Comparison of ENCODE assay signal across 27 mouse cellular contexts in genomic region chr11:82181331-82181730, GRCm38 (mm10).
DNase-seq lines count a peak whose midpoint lies in the region; ATAC-seq and TF ChIP-seq lines count a peak whose summit lies in the region.
"Had no signal": no experiment of that assay in that cellular context is flagged by ENCODE, and none has a peak within 500 bp of the region (broad histone marks: within the 10 kb centered on the region; RNA-seq: fewer than 3 reads in every experiment).

No protein-coding gene starts in this region.

- no peaks in the 10 kb centered on the region; the same call in 1 of the 2 replicates for H3K4me1 ChIP-seq in forebrain, embryonic 14.5 days (ENCODE audit: control insufficient read depth, insufficient read depth, low read length)
- no peaks in the 10 kb centered on the region for H3K4me1 ChIP-seq in forebrain, embryonic 13.5 days
- no peaks in the 10 kb centered on the region for H3K4me1 ChIP-seq in intestine, embryonic 14.5 days (replicated peaks; ENCODE audit: control insufficient read depth, insufficient read depth, low read length)
- H3K4me1 ChIP-seq in intestine, postnatal 0 days (replicated peaks; ENCODE audit: control insufficient read depth, insufficient read depth, low read length), result no peaks in the 10 kb centered on the region
- H3K4me1 ChIP-seq: embryonic facial prominence, embryonic 12.5 days; liver, embryonic 15.5 days; midbrain, embryonic 13.5 days had no signal

- TF ChIP-seq CTCF in intestine, postnatal 0 days (IDR thresholded peaks at IDR 0.05; ENCODE audit: low read depth), result no peak

- no peaks in the 10 kb centered on the region for H3K27me3 ChIP-seq in forebrain, embryonic 14.5 days (replicated peaks; ENCODE audit: control insufficient read depth, insufficient read depth, low read length)
- peaks cover 10% of the 10 kb centered on the region; the same call in 1 of the 2 replicates for H3K27me3 ChIP-seq in forebrain, embryonic 13.5 days
- H3K27me3 ChIP-seq in intestine, embryonic 14.5 days (replicated peaks; ENCODE audit: control insufficient read depth, insufficient read depth, low read length), result no peaks in the 10 kb centered on the region; the same call in 1 of the 2 replicates
- H3K27me3 ChIP-seq in intestine, postnatal 0 days (replicated peaks; ENCODE audit: control insufficient read depth, insufficient read depth, low read length), result no peaks in the 10 kb centered on the region
- H3K27me3 ChIP-seq: CH12.LX; liver, embryonic 15.5 days had no signal

- no peaks in the 10 kb centered on the region for H3K36me3 ChIP-seq in forebrain, embryonic 14.5 days (ENCODE audit: control insufficient read depth, insufficient read depth, low read length)
- H3K36me3 ChIP-seq in forebrain, embryonic 13.5 days (ENCODE audit: poor library complexity, severe bottlenecking), result no peaks in the 10 kb centered on the region
- H3K36me3 ChIP-seq in intestine, embryonic 14.5 days (ENCODE audit: control insufficient read depth, insufficient read depth, low read length), result no peaks in the 10 kb centered on the region
- no peaks in the 10 kb centered on the region for H3K36me3 ChIP-seq in intestine, postnatal 0 days (ENCODE audit: control insufficient read depth, insufficient read depth)
- H3K36me3 ChIP-seq: embryonic facial prominence, embryonic 12.5 days; liver, embryonic 15.5 days; midbrain, embryonic 13.5 days had no signal

- H3K4me2 ChIP-seq in forebrain, embryonic 14.5 days (ENCODE audit: low read length), result no peak overlapping the region
- no peak overlapping the region for H3K4me2 ChIP-seq in forebrain, embryonic 13.5 days
- H3K4me2 ChIP-seq in intestine, embryonic 14.5 days (ENCODE audit: low read length), result no peak overlapping the region
- no peak overlapping the region for H3K4me2 ChIP-seq in intestine, postnatal 0 days (replicated peaks; ENCODE audit: low read depth)
- H3K4me2 ChIP-seq: embryonic facial prominence, embryonic 12.5 days; heart, embryonic 11.5 days; hindbrain, embryonic 14.5 days; liver, embryonic 15.5 days; midbrain, embryonic 13.5 days had no signal

- ATAC-seq in forebrain, embryonic 14.5 days, result no peak
- no peak for ATAC-seq in forebrain, embryonic 13.5 days
- ATAC-seq in intestine, embryonic 14.5 days (replicated peaks; ENCODE audit: low FRiP score, low TSS enrichment, low read depth), result no peak
- no peak for ATAC-seq in intestine, postnatal 0 days
- ATAC-seq: forebrain, embryonic 16.5 days; inflammation-experienced regulatory T-cells, adult 6 months; midbrain, embryonic 13.5 days had no signal

- no peaks in the 10 kb centered on the region for H3K9me3 ChIP-seq in forebrain, embryonic 14.5 days (replicated peaks; ENCODE audit: control insufficient read depth, low read length)
- H3K9me3 ChIP-seq in forebrain, embryonic 13.5 days (replicated peaks), result no peaks in the 10 kb centered on the region
- H3K9me3 ChIP-seq in intestine, embryonic 14.5 days (ENCODE audit: control insufficient read depth, low read length), result no peaks in the 10 kb centered on the region
- H3K9me3 ChIP-seq in intestine, postnatal 0 days (ENCODE audit: control insufficient read depth), result no peaks in the 10 kb centered on the region
- H3K9me3 ChIP-seq: embryonic facial prominence, embryonic 12.5 days; liver, embryonic 15.5 days; megakaryocyte, embryonic 14.5 days; midbrain, embryonic 13.5 days had no signal

- 54% methylated on average over 8 of the region's 8 CpGs for WGBS in forebrain, embryonic 14.5 days
- WGBS in forebrain, embryonic 13.5 days, result 76% methylated on average over 8 of the region's 8 CpGs
- 78% methylated on average over 8 of the region's 8 CpGs for WGBS in intestine, embryonic 14.5 days
- WGBS in intestine, postnatal 0 days, result 75% methylated on average over 8 of the region's 8 CpGs

- H3K9ac ChIP-seq in forebrain, embryonic 14.5 days (ENCODE audit: low read length), result no peak overlapping the region
- no peak overlapping the region for H3K9ac ChIP-seq in forebrain, embryonic 13.5 days
- no peak overlapping the region for H3K9ac ChIP-seq in intestine, embryonic 14.5 days (ENCODE audit: low read length)
- H3K9ac ChIP-seq in intestine, postnatal 0 days (ENCODE audit: low read depth, low read length), result no peak overlapping the region
- H3K9ac ChIP-seq: embryonic facial prominence, embryonic 12.5 days; hindbrain, embryonic 14.5 days; liver, embryonic 15.5 days; midbrain, embryonic 13.5 days had no signal

- DNase-seq in adrenal gland, postnatal 10 days, result peak; percentile 30
- no peak for DNase-seq in adrenal gland, postnatal 25 days
- DNase-seq in forebrain, embryonic 14.5 days (ENCODE audit: low spot score), result peak; percentile 33
- DNase-seq in intestine, embryonic 14.5 days (ENCODE audit: low spot score), result peak; percentile 24
- peak; percentile 27 for DNase-seq in NIH3T3 (ENCODE audit: low read depth)
- no peak for DNase-seq in thymus, postnatal 14 days
- DNase-seq: embryo, embryonic 11 days; gastrocnemius, postnatal 10 days; heart, postnatal 4 days; kidney, adult 8-10 months; kidney, postnatal 10 days; layer of hippocampus, postnatal 36 days; liver; lung, postnatal 4 days; thymus, adult 2 months; thymus, postnatal 4 days had no signal

- no peak overlapping the region for H3K4me3 ChIP-seq in forebrain, embryonic 14.5 days (ENCODE audit: low read depth, low read length)
- H3K4me3 ChIP-seq in forebrain, embryonic 13.5 days, result no peak overlapping the region
- H3K4me3 ChIP-seq in intestine, embryonic 14.5 days (ENCODE audit: low read depth, low read length), result no peak overlapping the region
- H3K4me3 ChIP-seq in intestine, postnatal 0 days (ENCODE audit: low read depth, low read length), result no peak overlapping the region
- H3K4me3 ChIP-seq: embryonic facial prominence, embryonic 12.5 days; liver, embryonic 15.5 days; megakaryocyte, embryonic 14.5 days; midbrain, embryonic 13.5 days had no signal

- H3K27ac ChIP-seq in forebrain, embryonic 14.5 days (ENCODE audit: low read depth, low read length), result no peak overlapping the region
- no peak overlapping the region for H3K27ac ChIP-seq in forebrain, embryonic 13.5 days
- H3K27ac ChIP-seq in intestine, embryonic 14.5 days (ENCODE audit: low read depth), result no peak overlapping the region
- no peak overlapping the region for H3K27ac ChIP-seq in intestine, postnatal 0 days (ENCODE audit: low read depth, low read length)
- H3K27ac ChIP-seq: embryonic facial prominence, embryonic 12.5 days; hindbrain, embryonic 14.5 days; liver, embryonic 15.5 days; midbrain, embryonic 13.5 days had no signal

Comparison
In these comparisons a context has a peak if more than half of its experiments do, and no peak if none do; other contexts are left out.
1. DNase-seq: peak in adrenal gland, postnatal 10 days (single experiment), forebrain, embryonic 14.5 days (single experiment), intestine, embryonic 14.5 days (single experiment) and NIH3T3 (single experiment); none in adrenal gland, postnatal 25 days (single experiment) and thymus, postnatal 14 days (single experiment).